Mouse (Mus musculus): ENCODE measurements around the gene Nfic.
A peak's percentile ranks its signal among the peaks of the same experiment; 100 is the strongest.

The Nfic gene

DNA sequence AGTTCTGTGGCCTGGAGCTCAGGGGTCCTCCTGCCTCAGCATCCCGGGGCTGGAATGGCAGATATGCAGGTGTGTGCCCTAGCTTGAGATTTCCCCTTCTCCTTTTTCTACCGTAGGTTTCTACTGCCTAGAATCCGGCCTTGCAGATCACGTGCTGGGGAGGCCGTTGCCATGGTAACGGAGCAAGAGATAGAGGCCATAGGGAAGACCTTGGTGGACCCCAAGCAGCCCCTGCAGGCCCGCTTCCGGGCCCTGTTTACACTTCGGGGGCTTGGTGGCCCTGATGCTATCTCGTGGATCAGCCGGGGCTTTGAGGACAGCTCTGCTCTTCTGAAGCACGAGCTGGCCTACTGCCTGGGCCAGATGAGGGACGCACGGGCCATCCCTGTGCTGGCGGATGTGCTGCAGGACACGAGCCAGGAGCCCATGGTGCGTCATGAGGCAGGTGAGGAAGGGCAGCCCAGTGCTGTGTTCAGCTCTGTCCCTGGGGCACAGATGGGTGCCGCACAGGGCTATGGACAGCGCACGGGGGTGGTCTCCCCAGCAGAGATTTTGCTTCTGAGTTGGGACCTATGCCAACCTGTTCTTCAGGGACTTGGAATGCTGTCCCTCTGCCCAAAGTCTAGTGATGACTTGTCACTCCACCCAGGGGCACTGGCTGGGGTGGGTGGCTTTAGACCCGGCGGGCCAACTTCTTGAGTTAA lies 69.7 kb downstream of the Nfic start:
- DNase-seq (ENCODE audit: low spot score in 2 of 2) = no peak

DNA sequence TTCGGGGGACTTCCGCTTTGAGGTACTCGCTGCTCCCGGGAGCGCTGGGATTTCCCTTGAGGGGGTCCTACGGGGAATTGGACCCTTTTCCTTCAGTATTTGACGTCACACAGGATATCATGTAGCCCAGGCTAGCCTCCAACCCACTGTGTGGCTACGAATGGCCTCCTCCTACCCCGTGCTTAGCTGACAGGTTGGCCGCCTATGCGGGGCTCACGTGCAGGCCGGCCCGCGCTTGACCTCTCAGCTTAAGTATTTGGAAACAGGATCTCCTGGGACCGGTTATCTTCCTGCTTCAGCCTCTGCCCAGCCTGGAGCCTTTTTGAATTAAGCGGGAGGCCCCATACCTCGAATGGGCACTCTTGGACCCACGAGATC lies 70.8 kb downstream of the Nfic start:
- DNase-seq (ENCODE audit: low spot score in 2 of 2) = no peak

DNA sequence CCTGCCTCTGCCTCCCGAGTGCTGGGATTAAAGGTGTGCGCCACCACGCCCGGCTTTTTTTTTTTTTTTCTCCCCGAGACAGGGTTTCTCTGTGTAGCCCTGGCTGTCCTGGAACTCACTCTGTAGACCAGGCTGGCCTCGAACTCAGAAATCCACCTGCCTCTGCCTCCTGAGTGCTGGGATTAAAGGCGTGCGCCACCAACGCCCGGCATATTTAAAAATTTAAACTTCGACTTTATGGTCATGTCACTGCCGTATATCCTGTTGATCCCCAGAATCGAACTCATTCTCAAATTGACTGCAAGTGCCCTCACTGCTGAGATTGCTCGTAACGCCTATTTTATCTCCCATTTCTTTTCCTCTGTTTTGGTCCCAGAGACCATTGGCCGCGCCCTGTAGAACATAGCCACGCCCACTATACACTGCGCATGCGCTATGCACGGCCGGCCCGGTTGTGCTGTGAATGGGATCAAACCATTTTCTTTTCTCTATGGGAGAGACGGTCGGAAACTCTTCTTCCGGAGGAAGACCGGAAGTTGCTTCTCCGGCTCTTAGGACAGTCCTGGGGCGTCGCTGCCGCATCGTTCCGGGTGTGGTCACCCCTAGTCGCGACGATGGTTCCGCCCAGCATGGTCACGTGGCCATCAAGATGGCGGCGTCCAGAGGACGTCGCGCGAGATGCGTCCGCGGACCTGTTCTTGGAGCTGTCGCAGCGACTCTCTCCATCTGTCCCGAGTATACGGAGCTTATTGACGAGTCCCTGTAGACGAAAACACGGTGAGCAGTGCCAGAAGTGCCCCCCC lies 71.4 kb downstream of the Nfic start, which contains the start of the genes Dohh and Gm48551:
TSS of gene Dohh (plus strand) at position 627 of the 803 bp plus-strand sequence.
TSS of gene Gm48551 (plus strand) at position 665 of the 803 bp plus-strand sequence.
- peak; percentile 97 to 98 for DNase-seq (ENCODE audit: low spot score in 2 of 2)

DNA sequence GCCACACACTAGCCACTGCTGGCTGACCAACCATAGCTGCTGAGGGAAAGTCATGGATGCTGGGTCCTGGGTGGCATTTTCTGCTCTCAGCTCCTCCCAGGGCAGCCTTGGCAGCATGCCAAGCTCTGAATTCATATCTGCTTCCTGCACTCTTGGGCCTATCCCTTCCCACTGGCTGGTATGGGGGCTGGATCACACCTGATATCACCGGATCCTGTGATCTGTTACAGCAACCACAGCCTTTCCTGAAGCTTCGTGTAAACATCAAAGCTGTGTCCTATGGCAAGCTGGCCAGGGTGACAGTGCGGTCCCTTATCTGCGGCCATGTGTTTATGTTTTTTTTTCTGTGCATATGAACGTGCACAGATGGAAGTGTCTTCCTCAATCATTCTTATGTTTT lies 73.4 kb downstream of the Nfic start:
- DNase-seq (ENCODE audit: low spot score in 2 of 2) = peak; percentile 74 to 88

DNA sequence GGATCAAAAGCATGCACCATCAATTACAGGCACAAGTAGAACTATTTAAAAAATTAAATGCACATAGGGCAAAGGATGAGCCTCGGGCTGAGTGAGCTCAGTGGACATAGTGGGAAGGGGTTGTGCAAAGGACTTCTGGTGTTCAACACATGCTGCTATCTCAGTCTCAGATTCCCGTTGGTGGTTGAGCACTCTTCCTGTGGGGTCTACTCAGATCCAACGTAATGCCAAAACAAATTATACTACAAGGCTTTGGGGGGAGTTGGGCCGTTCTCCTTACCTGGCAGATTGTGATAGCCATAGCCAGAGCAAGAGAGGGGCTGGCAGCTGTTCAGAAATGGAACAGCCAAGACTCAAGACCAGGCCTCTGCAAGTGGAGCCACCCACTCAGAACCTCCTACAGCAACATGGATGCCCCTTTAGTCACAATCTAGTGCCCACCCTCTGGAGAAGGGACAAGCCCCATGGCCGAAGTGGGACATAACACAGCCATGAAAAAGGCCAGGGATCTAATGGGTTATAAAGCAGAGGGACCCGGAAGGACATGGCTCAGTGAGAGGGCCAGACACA lies 75.5 kb downstream of the Nfic start:
- no peak for DNase-seq (ENCODE audit: low spot score in 2 of 2)

DNA sequence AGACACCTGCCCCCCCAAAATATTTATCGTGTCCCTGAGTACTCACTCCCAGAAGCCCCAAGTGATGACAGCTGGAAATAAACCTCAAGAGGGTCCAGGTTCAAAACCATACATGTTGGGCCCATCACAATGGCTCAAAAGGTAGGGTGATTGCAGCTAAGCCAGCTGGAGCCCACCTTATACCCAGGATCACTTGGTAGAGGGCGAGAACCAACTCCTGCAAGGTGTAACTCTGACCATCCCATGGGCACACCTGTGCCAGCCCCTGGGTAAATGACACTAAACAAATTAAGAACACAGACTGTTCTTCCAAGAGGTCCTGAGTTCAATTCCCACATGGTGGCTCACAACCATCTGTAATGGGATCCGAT lies 76.3 kb downstream of the Nfic start:
- DNase-seq (ENCODE audit: low spot score in 2 of 2) = no peak

DNA sequence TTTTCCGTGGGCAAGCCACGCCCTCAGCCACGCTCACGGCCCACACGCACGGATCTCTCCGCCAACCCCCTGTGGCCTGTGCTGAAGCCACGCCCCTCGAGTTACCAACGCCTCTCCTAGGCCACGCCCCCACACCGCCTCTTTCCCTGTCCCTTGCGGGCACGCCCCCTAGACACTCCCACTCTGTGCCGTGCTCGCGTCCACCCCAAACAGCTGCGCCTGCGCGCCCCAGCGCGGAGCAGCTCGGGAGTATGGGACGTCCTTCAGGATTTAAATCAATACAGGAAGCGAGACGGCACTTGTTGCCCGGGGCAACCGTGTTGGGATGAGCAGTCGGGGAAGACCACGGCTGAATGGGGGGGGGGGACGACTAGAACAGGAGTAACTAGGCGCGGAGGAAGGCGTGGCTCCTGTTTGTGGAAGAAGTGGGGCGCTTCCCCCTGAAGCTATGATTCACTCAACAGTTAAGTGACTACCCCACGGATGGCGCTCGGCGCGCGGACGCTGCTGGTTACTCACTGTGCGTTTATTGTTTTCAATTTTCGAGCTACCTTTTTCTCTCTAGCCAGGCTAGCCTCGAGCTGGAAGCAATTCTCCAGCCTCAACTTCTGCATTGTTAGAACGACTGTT lies 76.8 kb downstream of the Nfic start:
- DNase-seq (ENCODE audit: low spot score in 2 of 2) = peak; percentile 100

DNA sequence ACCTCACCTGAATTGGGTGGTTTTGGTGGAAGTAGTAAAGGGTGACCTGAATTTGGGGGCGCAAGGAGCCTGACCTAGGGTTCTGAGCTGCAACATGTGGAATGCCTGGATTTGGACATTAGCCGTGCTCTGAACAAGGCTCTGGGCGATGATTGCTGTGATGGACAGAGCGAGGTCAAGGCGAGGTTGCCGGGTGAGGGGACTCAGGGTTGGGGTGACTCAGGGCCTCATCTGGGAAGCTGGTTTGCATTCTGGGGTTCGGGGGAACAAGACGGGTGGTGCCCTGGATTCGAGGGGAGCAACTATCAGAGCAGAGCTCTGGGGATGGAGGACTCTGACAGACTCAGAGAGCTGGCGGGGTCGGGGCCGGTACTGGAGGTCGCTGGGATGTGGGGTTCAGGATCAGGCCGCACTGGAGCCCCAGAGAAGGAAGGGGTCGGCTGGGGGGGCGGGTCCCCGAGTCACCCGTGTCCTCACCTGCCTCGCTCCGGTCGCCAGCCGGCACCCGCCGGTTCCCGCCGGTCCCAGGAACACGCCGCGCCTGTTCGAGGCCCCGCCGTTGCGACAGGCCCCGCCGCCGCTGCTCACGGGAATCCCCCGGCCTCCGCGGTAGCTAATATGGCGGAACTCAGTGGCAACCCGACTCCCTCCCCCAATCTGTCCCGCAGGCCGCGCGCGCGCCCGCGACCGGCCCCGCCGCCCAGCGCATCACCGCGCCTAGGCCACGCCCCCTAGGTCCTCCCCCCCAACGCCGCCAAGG lies 77.5 kb downstream of the Nfic start, which contains the start of gene Fzr1:
TSS of gene Fzr1 (minus strand) at position 724 of the 760 bp plus-strand sequence.
- no peak for DNase-seq (ENCODE audit: low spot score in 2 of 2)

DNA sequence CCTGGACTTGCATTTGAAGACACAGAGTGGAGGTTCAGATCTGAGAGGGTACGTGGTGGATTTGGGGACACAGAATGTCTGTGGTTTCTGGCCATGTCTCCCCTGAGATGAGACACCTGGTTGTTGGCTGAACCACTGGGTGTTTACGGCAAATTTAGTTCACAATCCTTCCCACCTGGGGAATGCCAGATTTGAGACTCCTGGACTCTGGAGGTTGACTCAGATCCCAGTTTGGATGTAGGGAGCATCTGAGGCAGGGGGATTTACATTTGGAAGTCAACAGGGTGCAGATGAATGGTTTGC lies 78.1 kb downstream of the Nfic start:
- DNase-seq (ENCODE audit: low spot score in 2 of 2) = no peak

DNA sequence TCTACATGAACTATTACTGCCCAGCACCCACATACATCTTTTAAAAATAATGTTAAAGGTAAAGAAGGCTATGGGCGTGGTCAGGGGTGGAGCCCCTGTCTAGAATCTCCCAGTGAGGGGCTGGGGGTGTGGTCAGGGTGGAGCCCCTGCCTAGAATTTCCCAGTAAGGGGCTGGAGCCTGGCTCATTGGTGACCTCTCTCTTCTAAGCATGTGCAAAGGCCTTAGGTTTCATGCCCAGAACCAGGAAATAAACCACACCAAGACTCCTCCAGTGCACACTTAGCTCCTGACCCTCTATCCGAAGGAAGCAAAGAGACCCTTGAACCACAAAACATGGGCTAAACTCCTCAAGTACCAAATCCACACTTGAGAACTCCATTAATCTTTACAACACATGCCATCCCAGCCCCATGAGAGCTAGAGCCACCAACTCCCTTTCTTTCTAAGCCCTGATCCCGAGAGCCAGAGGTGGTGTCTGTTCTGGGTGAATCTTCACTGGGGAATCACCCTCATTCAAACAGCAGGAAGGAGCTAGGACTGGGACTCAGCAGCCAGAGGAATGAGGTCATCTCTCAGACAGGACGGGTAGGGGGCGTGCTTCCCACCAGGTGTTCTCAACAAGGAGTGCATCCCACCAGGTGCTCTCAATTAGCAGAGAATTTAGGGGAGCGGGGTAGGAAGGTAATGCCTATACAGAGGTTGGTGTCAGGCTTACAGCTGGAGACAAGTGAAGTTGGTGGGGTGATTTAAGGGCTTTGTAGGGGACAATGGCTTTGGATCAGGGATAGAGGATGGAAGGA lies 78.7 kb downstream of the Nfic start:
- peak; percentile 55 to 76 for DNase-seq (ENCODE audit: low spot score in 2 of 2)

DNA sequence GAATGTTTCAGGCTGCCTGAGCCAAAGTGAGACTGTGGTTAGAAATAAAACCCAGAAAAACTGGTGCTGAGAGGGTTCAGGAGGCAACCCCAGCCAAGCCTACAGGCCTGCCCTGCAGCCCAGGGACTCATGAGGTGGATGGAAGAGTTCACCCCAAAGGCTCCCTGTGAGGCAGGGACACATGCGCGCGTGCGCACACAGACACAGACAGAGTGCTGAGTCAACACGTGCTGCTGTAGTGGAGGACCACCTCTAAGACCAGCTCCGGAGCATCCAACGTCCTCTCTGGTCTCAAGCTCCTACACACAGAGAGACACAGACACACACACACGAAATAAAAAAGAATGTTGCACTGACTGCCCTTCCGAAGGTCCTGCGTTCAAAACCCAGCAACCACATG lies 80.1 kb downstream of the Nfic start:
- DNase-seq (ENCODE audit: low spot score in 2 of 2) = no peak

DNA sequence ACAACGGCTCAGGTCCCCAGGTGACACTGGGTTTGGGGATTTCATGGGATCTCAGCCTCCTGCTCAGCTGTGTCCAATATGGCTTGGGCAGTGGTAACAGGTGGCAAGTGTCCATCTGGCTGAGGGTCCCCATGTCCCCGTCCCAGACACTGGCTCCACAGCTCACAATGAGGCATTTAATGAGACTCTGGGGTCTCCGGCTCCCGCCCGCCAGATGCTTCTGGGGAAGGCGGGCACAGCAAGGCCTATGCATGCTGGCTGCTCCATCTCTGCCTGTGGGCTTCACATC lies 88.3 kb downstream of the Nfic start:
- DNase-seq (ENCODE audit: low spot score in 2 of 2) = no peak

DNA sequence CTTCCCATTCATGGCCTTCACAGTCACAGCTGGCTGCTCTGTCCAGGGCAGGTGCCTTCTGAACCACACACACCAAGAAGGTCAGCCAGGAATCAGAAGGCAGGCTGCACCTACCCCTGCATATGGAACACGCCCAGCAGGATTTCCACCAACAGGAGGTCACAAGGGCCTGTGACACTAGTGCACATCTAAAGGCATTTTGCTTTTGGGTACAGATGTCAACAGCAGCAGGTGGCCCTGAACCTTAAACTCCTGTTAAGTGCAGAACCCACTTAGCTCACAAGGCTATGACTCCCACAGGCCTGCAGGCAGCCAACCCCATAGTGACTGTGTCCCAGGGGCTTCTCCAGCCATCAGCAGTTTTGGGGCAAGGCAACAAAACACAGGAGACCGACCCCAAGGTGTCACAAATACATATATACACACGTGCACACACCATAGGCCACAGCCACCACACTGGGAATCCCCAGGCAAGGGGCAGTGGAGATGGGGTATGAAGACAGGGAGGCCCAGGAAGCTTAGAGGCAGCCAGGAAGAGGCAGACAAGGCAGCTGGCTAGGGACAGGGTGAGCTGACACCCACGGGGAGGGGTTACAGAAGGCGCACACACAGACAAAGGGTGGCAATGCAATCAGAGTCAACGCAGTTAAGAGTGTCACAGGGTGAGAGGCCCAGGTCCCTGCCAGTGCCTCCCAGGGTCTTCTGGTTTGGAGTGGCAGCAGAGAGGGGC lies 88.8 kb downstream of the Nfic start:
- no peak for DNase-seq (ENCODE audit: low spot score in 2 of 2)

DNA sequence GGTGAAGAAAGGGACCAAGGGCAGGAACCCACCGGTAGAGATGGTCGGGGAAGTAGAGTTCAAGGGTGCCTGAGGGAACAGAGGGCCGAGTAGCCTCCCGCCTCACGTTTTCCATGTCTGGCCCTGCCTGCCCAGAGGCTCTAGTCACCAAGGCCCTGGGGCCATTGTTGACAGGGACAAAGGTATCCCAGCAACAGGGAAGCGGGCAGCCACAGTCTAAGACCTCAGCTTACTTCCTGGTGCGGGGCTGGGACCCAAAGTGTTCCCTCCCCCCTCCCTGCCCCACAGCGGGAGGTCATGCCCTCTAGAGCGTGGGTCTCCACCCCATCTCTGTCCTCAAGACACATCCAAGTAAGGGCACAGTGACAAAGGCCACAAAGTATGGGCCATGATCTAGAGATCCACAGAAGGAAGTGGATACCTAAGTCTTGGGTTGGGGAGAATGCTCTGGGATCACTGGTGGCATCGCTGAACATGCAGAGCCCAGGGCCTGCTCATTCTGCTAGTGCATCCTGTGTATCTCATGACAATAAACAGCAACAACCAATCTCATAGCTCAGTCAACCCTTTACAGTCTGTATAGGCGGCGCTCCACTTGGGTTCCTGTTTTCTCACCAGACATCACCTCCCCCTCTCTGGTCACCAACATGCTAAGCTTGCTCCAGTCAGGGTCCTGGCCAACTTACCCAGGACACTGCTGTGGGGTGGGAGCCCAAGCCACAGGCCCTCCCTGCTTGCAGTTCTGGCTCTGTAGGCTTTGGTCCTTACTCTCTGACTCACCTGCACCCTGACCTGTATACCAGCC lies 89.6 kb downstream of the Nfic start, which contains the start of gene 4930404N11Rik:
TSS of gene 4930404N11Rik (minus strand) at position 145 of the 805 bp plus-strand sequence.
- DNase-seq (ENCODE audit: low spot score in 2 of 2) = no peak

DNA sequence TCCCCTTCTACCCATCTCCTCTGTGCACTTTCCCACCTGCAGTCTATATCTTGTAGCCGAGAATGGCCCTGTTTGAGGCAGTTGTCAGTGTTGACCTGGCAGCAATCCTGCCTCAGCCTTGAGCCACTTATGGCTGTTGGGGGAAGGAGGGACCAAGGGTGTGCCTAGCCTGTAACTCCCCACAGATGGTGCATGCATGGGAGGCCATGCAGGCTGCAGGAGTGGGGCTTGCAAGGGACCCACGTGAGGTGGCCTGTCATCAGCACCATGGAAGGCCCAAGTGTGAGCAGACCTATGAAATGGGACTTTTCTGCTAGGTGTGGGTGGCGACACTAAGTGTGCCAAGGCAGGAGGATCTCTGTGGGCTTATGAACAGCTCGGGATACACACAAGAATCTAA lies 90.4 kb downstream of the Nfic start:
- no peak for DNase-seq (ENCODE audit: low spot score in 2 of 2)

DNA sequence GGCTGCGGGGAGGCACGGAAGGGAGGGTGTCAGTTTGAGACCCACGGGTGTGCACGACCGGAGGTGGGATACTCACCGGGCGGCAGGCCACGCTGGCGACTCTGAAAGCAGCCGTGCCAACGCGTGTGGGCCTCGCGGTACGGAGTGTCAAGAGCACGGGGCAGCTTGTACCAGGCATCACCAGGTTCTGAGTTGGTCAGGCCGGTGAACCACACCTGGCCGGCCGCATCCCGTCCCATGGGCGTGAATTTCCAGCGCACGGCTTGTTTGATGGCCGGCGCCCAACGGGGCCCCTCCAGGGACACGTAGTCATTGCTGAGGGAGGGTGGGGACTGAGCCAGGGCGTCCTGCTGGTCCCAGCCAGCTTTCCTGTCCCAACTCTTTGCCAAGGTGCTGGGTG lies 90.8 kb downstream of the Nfic start:
- DNase-seq (ENCODE audit: low spot score in 2 of 2) = no peak

DNA sequence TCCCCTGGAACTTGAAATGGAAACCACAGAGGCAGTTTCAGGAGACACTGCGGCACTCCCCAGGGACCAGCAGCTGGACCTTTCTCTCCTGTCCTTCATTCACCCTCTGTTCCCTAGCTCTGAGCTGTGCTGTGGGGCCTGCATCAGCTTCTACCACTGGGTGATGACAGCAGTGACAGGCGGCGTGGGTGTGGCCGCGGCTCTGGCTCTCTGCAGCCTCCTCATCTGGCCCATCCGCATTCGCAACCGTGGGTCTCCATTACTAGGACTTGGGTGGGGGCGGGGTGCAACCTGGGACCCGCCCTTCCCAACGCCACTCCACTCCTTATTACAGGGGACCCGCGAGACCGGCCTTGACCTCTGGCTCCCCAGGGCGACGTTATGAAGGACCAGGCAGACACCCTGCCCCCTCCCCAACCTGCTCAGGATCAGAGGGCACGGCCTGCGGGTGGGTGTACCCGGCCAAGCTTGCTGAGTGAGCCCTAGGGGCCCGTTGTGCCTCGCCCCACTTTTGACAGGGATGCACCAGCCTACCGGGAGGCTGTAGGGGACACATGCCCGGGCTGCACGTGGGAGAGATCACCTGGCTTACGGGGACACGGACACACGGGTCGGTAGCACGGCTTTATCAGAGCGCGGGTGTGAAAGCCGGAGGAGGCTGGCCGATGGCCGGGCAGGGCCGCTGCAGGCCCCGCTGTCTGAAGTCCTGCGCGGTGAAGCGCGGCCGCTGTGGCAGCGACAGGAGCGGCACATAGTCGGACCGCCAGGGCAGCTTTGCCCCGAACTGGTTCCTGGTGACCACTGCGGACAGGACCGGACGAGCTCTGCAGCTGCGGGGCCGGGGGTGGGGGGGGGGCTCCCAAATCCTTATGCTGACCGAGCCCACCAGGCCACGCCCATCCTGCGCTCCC lies 91.7 kb downstream of the Nfic start:
- DNase-seq (ENCODE audit: low spot score in 2 of 2) = no peak

DNA sequence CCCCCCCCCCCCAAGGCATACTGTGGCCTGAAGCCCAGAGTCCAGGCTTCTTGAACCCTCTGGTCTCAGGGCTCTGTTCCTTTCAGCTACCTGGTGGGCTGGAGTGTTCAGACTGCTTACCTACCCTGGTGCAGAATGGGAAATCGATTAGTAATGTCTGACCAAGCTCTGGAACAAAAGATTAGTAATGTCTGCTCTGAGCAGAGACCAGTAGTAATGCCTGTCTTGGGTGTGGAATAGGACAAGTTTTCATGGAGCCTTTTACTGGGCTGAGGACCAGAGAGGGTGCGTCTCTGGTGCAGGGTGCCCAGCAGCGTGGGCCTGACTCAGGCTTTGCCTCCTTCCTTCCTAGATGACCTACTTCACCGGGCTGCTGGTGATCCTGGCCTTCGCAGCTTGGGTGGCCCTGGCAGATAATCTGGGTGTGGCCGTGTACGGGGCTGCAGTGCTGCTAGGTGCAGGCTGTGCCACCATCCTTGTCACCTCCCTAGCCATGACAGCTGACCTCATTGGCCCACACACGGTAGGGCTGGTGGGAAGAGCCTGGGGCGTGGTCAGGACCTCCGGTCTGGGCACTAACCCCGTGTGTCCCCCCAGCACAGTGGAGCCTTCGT lies 93.0 kb downstream of the Nfic start:
- DNase-seq (ENCODE audit: low spot score in 2 of 2) = peak; percentile 56 to 77

Data from spleen, postnatal 36 days (tissue).